Mouse (Mus musculus) bone marrow macrophage, adult 2 months (primary cell): ENCODE data around the gene Ankrd31.

ENCODE experiments used
- CTCF ChIP-seq: IDR thresholded peaks from 2 replicates; pipeline ENCODE4 v1.5.1; 2012; ENCODE audit warnings: low read depth, mild to moderate bottlenecking, low read length, moderate library complexity
- POLR2A ChIP-seq: IDR thresholded peaks from 2 replicates; pipeline ENCODE4 v1.6.1; 2012; ENCODE audit warnings: mild to moderate bottlenecking, low read depth, low read length, borderline replicate concordance

- TF ChIP-seq POLR2A (no peak), CTCF (no peak)
Measured at GRCm38 (mm10) chr13:96925991-96926725, 178.1 kb downstream of the Ankrd31 start.
